Mouse (Mus musculus) CD4-positive, CD25-positive, alpha-beta regulatory T cell, adult 4 months (primary cell): ENCODE results near the gene Heatr5a. TPM values are rescaled to one million over a fixed set of nuclear protein-coding genes. Genes with fewer than 3 reads are reported as not detected.

Experiments
- ATAC-seq: one replicate; pipeline ENCODE4 v1.8.0; 2017
- polyA plus RNA-seq, 2 experiments: library from polyadenylated mRNA; unstranded; fragments of 100-300 nt; shearing (Covaris generic); gene quantifications; one replicate each; pipeline ENCODE4 v1.2.1; 2017

The Heatr5a gene
- polyA plus RNA-seq, 2 experiments from 2014 or later, result 9.8 to 10.6 TPM

GRCm38 (mm10) chr12:51843576-51844520 is 127.3 kb downstream of the Heatr5a start:
- no peak for ATAC-seq

DNA sequence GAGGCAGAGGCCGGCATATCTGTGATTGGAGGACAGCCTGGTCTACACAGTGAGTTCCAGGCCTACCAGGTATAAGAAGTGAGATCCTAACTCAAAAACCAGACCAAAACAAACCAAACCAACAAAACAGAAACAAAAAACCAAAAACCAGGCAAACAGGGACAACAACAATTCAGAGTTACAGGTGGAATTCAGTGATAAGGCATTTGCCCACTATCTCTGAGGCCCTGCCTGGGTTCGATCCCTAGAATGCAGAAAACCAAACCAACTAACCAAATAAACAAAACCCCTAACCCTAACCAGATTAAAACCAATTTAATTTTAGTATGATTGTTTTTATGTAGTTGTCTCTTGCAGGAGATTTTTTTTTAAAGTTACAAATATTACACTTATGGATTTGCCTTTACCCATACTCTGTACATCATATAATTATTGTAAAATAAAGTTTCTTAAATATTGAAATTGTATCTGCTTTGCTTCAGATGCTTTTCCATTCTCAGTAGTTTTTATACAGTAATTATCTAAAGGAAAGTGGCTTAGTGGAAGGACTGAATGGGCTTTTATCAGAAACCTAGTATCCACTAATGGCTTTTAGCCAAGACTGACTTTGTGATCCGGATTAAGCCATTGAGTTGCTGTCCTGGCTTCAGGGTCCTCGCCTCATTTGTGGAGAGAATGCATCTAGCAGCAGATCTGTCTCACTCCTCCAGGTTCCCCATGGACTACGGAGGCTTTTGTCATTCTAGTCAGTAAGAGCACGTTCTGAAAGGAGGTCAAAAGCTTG is 128.8 kb downstream of the Heatr5a start:
- no peak for ATAC-seq

- ATAC-seq, result no peak
Measured at GRCm38 (mm10) chr12:51839856-51840255, 131.3 kb downstream of the Heatr5a start.

DNA sequence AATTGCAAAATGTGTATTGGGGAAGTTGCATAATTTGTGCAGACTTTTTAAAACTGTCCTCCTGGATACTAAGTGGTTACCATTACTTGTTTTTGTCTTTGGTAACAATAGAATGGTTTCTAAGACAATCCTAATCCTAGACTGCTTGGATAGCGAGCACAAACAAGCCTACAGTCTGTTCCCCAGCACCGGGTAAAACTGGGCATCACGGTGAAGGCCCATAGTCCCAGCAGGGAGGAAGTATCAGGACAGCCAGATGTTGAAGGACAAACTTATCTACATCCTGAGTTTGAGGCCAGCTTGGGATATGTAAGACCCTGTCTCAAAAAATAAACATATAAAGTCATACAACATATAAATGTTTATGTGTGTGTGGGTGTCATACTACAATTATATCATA is 135.9 kb downstream of the Heatr5a start:
- no peak for ATAC-seq

DNA sequence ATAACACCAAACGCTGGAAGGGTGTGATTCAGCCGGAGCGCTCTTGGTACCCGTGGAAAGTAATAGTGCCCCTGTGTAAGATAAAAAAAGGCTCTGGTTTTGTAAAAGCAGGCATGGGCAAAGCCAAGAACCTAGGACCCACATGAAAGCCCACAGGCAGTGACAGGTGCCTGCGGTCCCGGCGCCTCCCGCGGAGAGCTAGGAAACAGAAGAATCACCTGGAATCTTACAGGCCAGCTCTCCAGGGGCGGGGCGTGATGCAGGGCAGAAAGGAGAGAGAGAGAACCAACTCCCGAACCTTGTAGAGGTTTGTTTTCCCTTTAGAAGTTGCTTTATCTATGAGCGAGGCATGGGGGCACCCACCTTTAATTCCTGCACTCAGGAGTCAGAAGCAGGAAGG is 139.2 kb downstream of the Heatr5a start:
- ATAC-seq, result no peak

DNA sequence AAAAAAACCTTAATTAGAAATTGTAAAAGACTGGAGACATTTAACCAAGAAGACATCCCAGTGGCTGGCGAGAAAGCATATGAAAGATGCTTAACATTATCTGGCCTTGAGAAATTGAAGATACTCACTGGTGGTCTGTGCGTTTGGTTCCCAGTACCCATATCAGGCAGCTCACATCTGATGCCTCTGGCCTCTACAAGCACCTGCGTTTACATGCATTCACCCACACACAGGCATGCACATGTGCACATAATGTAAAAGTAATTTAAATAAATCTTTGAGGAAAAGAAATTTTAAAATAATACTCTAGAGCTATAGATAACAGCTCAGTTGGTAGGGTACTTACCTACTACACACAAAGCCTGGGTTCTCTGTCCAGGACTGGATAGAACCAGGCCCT is 139.8 kb downstream of the Heatr5a start:
- no peak for ATAC-seq

DNA sequence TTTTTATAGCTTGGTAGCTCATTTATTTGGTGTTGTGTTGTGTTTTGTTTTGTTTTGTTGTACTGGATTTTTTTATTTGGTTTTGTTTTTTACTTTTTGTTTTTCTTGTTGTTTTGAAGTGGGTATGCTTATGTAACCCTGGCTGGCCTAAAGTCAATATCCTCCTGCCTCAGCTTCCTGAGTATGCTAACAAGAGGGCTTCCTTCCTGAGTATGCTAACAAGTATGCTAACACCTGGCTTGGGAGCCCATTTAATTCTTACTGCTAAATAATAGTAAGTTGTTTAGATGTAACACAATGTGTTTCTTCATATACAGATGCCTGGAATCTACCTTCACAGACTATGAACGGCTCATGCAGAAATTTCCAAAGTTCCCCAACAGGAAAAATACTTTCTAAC is 140.4 kb downstream of the Heatr5a start:
- ATAC-seq, result no peak

DNA sequence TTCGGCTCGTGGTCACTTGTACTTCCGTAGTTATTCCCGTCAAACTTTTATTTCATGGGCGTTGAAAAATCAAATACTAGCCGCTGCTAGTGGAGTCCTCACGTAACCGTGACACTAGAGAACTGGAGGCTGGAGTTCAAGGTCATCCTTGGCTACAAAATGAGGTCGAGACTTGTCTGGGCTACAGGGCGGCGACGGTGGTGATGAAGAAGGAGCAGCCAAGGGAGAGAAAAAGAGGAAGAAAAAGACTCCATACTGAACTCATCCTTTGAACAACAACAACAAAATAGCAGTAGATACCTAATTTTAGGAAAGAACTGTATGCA is 141.1 kb downstream of the Heatr5a start:
- ATAC-seq, result peak; percentile 9

DNA sequence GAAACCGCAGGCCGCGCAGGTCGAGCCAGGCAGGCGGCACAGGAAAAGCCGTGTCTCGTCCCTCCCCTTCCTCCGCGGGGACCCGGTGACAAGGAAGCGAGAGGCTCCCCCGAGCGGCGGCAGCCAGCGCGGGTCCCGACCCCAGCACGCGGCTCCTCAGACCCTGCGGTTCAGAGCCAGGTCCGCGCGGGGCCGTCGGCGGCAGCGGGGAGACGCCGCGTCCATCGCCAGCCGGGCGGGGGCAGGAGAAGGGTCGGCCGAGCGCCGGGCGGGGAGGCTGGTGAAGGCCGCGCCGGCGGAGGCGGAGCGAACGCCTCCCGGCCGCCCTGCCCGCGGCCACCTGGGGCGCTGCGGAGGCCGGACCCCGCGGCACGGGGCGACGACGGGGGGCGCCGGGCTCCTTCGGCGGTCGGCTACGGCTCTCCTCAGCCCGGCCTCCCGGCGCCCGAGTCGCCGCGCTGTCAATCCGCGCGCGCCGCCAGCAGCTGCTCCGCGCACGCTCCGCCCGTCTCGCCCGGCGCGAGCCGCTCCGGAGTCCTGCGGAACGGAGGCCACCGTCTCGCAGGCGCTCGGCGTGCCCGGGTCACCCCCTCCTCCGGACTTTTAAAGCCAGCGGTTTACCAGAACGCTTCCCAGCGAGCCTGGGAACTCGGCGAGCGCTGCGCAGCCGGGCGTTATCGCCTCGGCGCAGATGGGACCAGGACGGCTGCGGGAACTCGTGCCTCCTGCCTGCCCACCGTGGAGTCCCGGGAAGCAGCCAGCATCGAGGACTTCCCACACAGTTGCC is 141.6 kb downstream of the Heatr5a start, which contains the start of gene Hectd1:
Gene Hectd1 (minus strand): TSS at position 247 of the 787 bp plus-strand sequence.
- peak; percentile 69 for ATAC-seq

DNA sequence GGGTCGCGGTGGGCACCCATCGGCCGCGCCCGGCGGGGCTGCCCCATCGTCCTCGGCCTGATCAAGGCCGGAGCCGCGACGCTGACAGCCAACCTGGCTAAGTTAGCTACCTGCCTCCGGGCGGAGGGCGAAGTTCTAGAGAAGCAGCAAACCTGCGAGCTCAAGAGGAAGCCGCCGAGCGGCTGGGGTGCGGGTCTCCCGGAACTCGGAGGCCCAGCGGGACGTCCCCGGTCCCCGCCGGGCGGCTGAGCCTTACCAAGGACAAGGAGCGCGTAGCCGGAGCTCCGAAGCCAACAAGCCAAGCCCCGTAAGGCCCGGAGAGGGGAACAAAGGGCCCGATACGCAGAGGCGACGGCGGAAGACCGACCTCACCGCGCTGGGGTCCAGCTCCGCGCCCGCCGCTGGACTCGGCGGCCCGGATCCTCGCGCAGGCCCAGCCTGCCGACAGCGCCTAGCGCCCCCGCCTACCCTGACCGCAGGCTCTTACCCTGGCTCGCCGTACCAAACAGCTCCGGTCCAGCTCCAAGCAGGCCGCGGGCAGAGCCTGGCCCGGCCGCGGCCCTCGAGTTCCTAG is 142.3 kb downstream of the Heatr5a start:
- ATAC-seq, result peak; percentile 65

DNA sequence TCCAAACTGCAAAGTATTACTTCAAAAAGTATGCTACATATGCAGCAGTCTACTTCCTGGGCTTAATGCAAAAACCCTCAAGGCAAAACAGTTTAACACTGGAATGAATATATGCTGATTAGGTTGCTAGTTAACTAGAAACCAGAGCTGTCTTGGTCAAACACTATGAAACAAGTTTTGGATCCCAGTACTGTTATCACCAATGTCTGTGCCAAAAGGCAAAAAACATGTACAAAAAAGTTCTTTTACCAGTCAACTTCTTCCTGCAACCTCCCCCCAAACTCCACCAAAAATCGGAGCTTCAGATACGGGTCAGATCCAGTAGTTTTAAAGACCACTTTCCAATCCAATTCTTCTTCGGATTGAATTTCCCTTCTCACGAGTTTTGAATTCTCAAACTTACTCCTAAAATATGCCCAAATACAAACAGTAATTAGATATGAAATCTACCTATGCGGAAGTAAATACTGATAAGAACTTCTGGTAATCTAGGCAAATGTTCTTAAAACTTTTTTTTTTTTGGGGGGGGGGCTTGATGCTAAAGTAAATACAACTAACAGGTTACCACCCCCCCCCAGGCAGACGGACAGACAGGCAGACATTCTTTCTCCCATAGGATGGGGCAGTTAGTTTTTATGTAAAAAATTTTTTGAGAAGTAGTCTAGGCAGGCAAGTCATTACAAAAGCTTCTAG is 143.0 kb downstream of the Heatr5a start:
- no peak for ATAC-seq

Other genes with a start within 250 kb of the Heatr5a start
- gene Hectd1, start 141.8 kb downstream of the Heatr5a start, polyA plus RNA-seq, result 10 to 100 TPM; 61.2 to 71.5 TPM
- gene Dtd2, start 35.2 kb upstream of the Heatr5a start, polyA plus RNA-seq, result 10 to 100 TPM; 12.4 to 18.7 TPM
- not detected for gene Gpr33, start 56.7 kb upstream of the Heatr5a start, polyA plus RNA-seq
- gene Nubpl, start 126.4 kb upstream of the Heatr5a start, polyA plus RNA-seq, result 1 to 10 TPM; 6.1 to 6.5 TPM